Mouse (Mus musculus): ENCODE measurements around the gene Adk. TPM values are rescaled to one million over a fixed set of nuclear protein-coding genes. Genes with fewer than 3 reads are reported as not detected.

Gene Adk
- polyA plus RNA-seq, 1 experiment from 2014 or later, result 131 TPM

DNA sequence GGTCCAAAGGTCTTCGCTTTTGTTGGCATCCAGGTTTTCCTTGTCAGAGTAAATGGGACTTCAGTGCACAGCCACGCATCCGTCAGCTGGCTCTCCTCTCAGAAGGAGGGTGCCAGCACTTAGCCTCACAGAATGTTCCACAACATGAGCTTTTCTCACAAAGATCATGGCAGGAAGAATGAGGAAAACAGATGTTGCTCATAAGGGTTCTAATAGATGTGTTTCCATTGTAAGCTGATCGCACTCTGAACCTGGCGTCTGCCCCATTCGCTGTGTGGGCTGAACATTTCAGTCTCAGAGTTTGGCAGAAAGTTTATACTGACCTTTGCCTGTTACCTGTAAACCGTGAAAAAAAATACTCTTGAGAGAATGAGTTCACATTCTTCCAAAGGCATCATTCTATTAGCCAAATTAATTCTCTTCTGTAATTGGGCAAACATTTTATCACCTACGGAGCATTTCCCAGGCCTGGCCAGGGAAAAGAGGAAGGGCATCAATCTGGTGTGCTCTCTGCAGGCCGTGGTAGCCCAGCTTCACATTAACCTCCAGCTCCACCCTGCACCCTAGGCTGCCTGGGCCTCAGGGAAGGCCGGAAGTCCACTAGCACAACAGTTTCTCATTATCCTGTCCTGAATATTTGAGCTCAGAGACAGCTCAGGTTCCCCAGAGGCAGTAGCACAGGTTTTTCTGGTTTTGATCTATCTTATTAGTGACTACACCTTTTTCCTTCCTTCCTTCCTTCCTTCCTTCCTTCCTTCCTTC lies 389.6 kb downstream of the Adk start:
- no peak overlapping the region for H3K4me3 ChIP-seq (ENCODE audit: low read depth, low read length)
- DNase-seq (ENCODE audit: low spot score) (peak; percentile 91), ATAC-seq (ENCODE audit: low read depth) (peak; percentile 64)
- peak overlapping the region; percentile 60 for H3K27ac ChIP-seq (replicated peaks; ENCODE audit: low read depth, low read length)
- H3K4me2 ChIP-seq (ENCODE audit: low read depth, low read length), result no peak overlapping the region
- H3K4me1 ChIP-seq (ENCODE audit: control insufficient read depth, insufficient read depth, low read length), result peaks cover 38% of the 10 kb centered on the region
- WGBS, result 24% methylated on average over 10 of the region's 10 CpGs
- H3K9me3 ChIP-seq (ENCODE audit: control insufficient read depth, low read length), result no peaks in the 10 kb centered on the region
- no peak overlapping the region for H3K9ac ChIP-seq (ENCODE audit: low read depth, low read length)
- H3K36me3 ChIP-seq (ENCODE audit: control insufficient read depth, insufficient read depth, low read length), result no peaks in the 10 kb centered on the region
- H3K27me3 ChIP-seq (replicated peaks; ENCODE audit: control insufficient read depth, insufficient read depth, low read length), result no peaks in the 10 kb centered on the region

- Histone ChIP-seq H3K36me3 (ENCODE audit: control insufficient read depth, insufficient read depth, low read length) (no peaks in the 10 kb centered on the region), H3K9ac (ENCODE audit: low read depth, low read length) (no peak overlapping the region), H3K4me3 (ENCODE audit: low read depth, low read length) (no peak overlapping the region), H3K9me3 (ENCODE audit: control insufficient read depth, low read length) (no peaks in the 10 kb centered on the region), H3K4me1 (ENCODE audit: control insufficient read depth, insufficient read depth, low read length) (no peaks in the 10 kb centered on the region), H3K27me3 (replicated peaks; ENCODE audit: control insufficient read depth, insufficient read depth, low read length) (no peaks in the 10 kb centered on the region), H3K27ac (replicated peaks; ENCODE audit: low read depth, low read length) (no peak overlapping the region), H3K4me2 (ENCODE audit: low read depth, low read length) (no peak overlapping the region)
- ATAC-seq (ENCODE audit: low read depth), result no peak; the same call in 1 of the 2 replicates
- no peak for DNase-seq (ENCODE audit: low spot score)
- WGBS, result 64% methylated on average over 4 of the region's 4 CpGs
Observed at GRCm38 (mm10) chr14:21452581-21452980, 400.2 kb downstream of the Adk start.

- Histone ChIP-seq H3K27ac (replicated peaks; ENCODE audit: low read depth, low read length) (no peak overlapping the region), H3K9me3 (ENCODE audit: control insufficient read depth, low read length) (no peaks in the 10 kb centered on the region), H3K4me3 (ENCODE audit: low read depth, low read length) (no peak overlapping the region), H3K27me3 (replicated peaks; ENCODE audit: control insufficient read depth, insufficient read depth, low read length) (no peaks in the 10 kb centered on the region), H3K4me1 (ENCODE audit: control insufficient read depth, insufficient read depth, low read length) (no peaks in the 10 kb centered on the region), H3K4me2 (ENCODE audit: low read depth, low read length) (no peak overlapping the region), H3K36me3 (ENCODE audit: control insufficient read depth, insufficient read depth, low read length) (no peaks in the 10 kb centered on the region), H3K9ac (ENCODE audit: low read depth, low read length) (no peak overlapping the region)
- no peak for DNase-seq (ENCODE audit: low spot score)
- 84% methylated on average over 2 of the region's 2 CpGs for WGBS
- no peak for ATAC-seq (ENCODE audit: low read depth)
Observed at GRCm38 (mm10) chr14:21453896-21454295, 401.5 kb downstream of the Adk start.

DNA sequence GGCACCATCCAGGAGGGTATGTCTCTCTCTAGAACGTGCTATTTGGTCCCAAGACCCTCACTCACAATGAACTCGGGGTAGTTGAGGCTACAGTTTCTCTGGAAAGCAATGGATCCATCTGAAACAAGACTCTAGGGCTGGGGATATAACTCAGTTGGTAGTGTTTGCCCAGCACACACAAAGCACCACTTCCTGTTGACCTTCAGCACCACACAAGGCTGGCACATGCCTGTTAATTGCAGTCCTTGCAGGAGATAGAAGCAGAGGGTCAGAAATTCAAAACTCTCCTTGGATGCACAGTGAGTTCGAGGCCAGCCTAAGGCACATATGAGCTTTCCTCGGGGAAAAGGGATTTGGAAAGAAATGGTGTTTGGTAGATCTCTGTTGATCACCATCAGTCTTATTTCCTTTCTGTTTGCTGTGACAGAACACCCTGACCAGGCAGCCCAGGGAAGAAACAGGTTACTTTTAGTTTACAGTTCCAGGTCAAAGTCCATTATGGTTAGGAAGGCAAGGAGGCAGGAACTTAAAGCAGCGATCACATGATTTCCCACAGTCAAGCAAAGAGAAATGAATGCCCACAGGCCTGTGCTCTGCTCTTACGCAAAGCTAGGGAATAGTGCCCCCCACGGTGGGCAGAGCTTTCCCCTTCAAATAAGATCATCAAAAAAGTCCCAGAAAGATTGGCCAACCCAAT lies 403.4 kb downstream of the Adk start:
- H3K36me3 ChIP-seq (ENCODE audit: control insufficient read depth, insufficient read depth, low read length), result no peaks in the 10 kb centered on the region
- no peak for DNase-seq (ENCODE audit: low spot score)
- no peaks in the 10 kb centered on the region for H3K27me3 ChIP-seq (replicated peaks; ENCODE audit: control insufficient read depth, insufficient read depth, low read length)
- WGBS, result 89% methylated on average over 7 of the region's 7 CpGs
- H3K4me3 ChIP-seq (ENCODE audit: low read depth, low read length), result no peak overlapping the region
- no peak for ATAC-seq (ENCODE audit: low read depth)
- no peak overlapping the region for H3K27ac ChIP-seq (replicated peaks; ENCODE audit: low read depth, low read length)
- no peak overlapping the region for H3K9ac ChIP-seq (ENCODE audit: low read depth, low read length)
- no peaks in the 10 kb centered on the region for H3K9me3 ChIP-seq (ENCODE audit: control insufficient read depth, low read length)
- no peak overlapping the region for H3K4me2 ChIP-seq (ENCODE audit: low read depth, low read length)
- H3K4me1 ChIP-seq (ENCODE audit: control insufficient read depth, insufficient read depth, low read length), result no peaks in the 10 kb centered on the region

DNA sequence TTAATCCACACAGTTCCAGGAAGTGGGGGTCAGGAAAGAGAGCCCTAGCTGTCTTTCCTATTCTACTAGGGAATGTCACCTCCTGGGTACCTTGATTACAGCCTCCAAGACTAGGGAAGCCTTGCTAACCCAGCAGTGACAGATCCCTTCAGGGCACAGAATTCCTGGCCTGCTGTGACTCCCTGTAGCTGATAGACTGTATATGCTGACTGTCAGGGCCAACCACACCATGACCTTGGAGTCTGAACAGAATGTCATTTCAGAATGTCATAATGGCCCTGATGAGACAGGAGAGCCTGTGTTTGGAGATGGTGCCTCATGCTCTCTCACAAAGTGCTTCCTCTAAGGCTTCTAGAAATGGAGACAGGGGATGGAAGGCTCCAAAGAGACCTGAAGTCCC lies 404.2 kb downstream of the Adk start:
- Histone ChIP-seq H3K9me3 (ENCODE audit: control insufficient read depth, low read length) (no peaks in the 10 kb centered on the region), H3K4me2 (ENCODE audit: low read depth, low read length) (no peak overlapping the region), H3K4me3 (ENCODE audit: low read depth, low read length) (no peak overlapping the region), H3K36me3 (ENCODE audit: control insufficient read depth, insufficient read depth, low read length) (no peaks in the 10 kb centered on the region), H3K4me1 (ENCODE audit: control insufficient read depth, insufficient read depth, low read length) (no peaks in the 10 kb centered on the region), H3K27me3 (replicated peaks; ENCODE audit: control insufficient read depth, insufficient read depth, low read length) (no peaks in the 10 kb centered on the region), H3K9ac (ENCODE audit: low read depth, low read length) (no peak overlapping the region), H3K27ac (replicated peaks; ENCODE audit: low read depth, low read length) (no peak overlapping the region)
- no peak for ATAC-seq (ENCODE audit: low read depth)
- no peak for DNase-seq (ENCODE audit: low spot score)

DNA sequence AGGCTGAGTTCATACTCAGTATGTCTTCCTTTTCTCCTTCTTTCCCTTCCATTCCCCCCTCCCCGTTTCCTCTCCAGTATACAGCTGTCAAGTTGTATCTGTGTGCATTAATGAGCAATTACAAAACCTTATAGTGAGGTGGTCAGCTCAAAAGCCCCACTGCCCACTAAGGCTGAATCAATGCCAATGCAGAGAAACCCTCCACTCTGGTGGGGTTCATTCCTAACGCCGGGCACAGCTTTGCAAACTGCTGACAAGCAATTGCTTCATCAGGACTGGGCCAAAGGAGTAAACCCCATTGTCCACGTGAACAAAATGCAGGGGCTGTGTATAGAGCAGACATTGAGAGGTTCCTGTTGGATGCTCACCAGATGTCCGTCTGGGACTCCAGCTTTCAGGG lies 405.5 kb downstream of the Adk start:
- Histone ChIP-seq H3K36me3 (ENCODE audit: control insufficient read depth, insufficient read depth, low read length) (no peaks in the 10 kb centered on the region), H3K27ac (replicated peaks; ENCODE audit: low read depth, low read length) (no peak overlapping the region), H3K4me3 (ENCODE audit: low read depth, low read length) (no peak overlapping the region), H3K27me3 (replicated peaks; ENCODE audit: control insufficient read depth, insufficient read depth, low read length) (no peaks in the 10 kb centered on the region), H3K4me2 (ENCODE audit: low read depth, low read length) (no peak overlapping the region), H3K9ac (ENCODE audit: low read depth, low read length) (no peak overlapping the region), H3K4me1 (ENCODE audit: control insufficient read depth, insufficient read depth, low read length) (no peaks in the 10 kb centered on the region), H3K9me3 (ENCODE audit: control insufficient read depth, low read length) (no peaks in the 10 kb centered on the region)
- ATAC-seq (ENCODE audit: low read depth), result no peak
- WGBS, result 78% methylated on average over 5 of the region's 5 CpGs
- no peak for DNase-seq (ENCODE audit: low spot score)

GRCm38 (mm10) chr14:21458696-21459095 lies 406.3 kb downstream of the Adk start:
- Histone ChIP-seq H3K9ac (ENCODE audit: low read depth, low read length) (no peak overlapping the region), H3K36me3 (ENCODE audit: control insufficient read depth, insufficient read depth, low read length) (no peaks in the 10 kb centered on the region)

GRCm38 (mm10) chr14:21459163-21459562 lies 406.8 kb downstream of the Adk start:
- H3K4me3 ChIP-seq (ENCODE audit: low read depth, low read length), result no peak overlapping the region
- no peaks in the 10 kb centered on the region for H3K4me1 ChIP-seq (ENCODE audit: control insufficient read depth, insufficient read depth, low read length)
- no peak overlapping the region for H3K4me2 ChIP-seq (ENCODE audit: low read depth, low read length)
- no peak for ATAC-seq (ENCODE audit: low read depth)
- H3K9me3 ChIP-seq (ENCODE audit: control insufficient read depth, low read length), result no peaks in the 10 kb centered on the region
- no peaks in the 10 kb centered on the region for H3K27me3 ChIP-seq (replicated peaks; ENCODE audit: control insufficient read depth, insufficient read depth, low read length)
- no peak for DNase-seq (ENCODE audit: low spot score)
- no peak overlapping the region for H3K27ac ChIP-seq (replicated peaks; ENCODE audit: low read depth, low read length)
- no peak overlapping the region for H3K9ac ChIP-seq (ENCODE audit: low read depth, low read length)
- 80% methylated on average over 4 of the region's 4 CpGs for WGBS
- H3K36me3 ChIP-seq (ENCODE audit: control insufficient read depth, insufficient read depth, low read length), result no peaks in the 10 kb centered on the region

More at GRCm38 (mm10) chr14:21458696-21459095, 406.3 kb downstream of the Adk start:
- ATAC-seq (ENCODE audit: low read depth) (no peak), DNase-seq (ENCODE audit: low spot score) (no peak)
- Histone ChIP-seq H3K4me2 (ENCODE audit: low read depth, low read length) (no peak overlapping the region), H3K4me1 (ENCODE audit: control insufficient read depth, insufficient read depth, low read length) (no peaks in the 10 kb centered on the region), H3K27ac (replicated peaks; ENCODE audit: low read depth, low read length) (no peak overlapping the region), H3K27me3 (replicated peaks; ENCODE audit: control insufficient read depth, insufficient read depth, low read length) (no peaks in the 10 kb centered on the region), H3K4me3 (ENCODE audit: low read depth, low read length) (no peak overlapping the region), H3K9me3 (ENCODE audit: control insufficient read depth, low read length) (no peaks in the 10 kb centered on the region)
- 88% methylated on average over 5 of the region's 7 CpGs for WGBS

GRCm38 (mm10) chr14:21462398-21462797 lies 410.0 kb downstream of the Adk start:
- DNase-seq (ENCODE audit: low spot score), result no peak
- no peak overlapping the region for H3K27ac ChIP-seq (replicated peaks; ENCODE audit: low read depth, low read length)

More at GRCm38 (mm10) chr14:21462398-21462797, 410.0 kb downstream of the Adk start:
- Histone ChIP-seq H3K4me3 (ENCODE audit: low read depth, low read length) (no peak overlapping the region), H3K27me3 (replicated peaks; ENCODE audit: control insufficient read depth, insufficient read depth, low read length) (no peaks in the 10 kb centered on the region), H3K9ac (ENCODE audit: low read depth, low read length) (no peak overlapping the region), H3K9me3 (ENCODE audit: control insufficient read depth, low read length) (no peaks in the 10 kb centered on the region), H3K36me3 (ENCODE audit: control insufficient read depth, insufficient read depth, low read length) (no peaks in the 10 kb centered on the region), H3K4me2 (ENCODE audit: low read depth, low read length) (no peak overlapping the region), H3K4me1 (ENCODE audit: control insufficient read depth, insufficient read depth, low read length) (no peaks in the 10 kb centered on the region)
- ATAC-seq (ENCODE audit: low read depth), result no peak
- WGBS, result 98% methylated on average over 3 of the region's 3 CpGs

Data from embryonic facial prominence, embryonic 14.5 days (tissue).